Mouse (Mus musculus) liver, postnatal 0 days (tissue): ENCODE measurements around the gene Lamc1.

ENCODE experiments used
- CTCF ChIP-seq: sonication (generic); IDR thresholded peaks from 2 replicates; pipeline ENCODE4 v1.5.1; 2016; ENCODE audit warnings: antibody characterized with exemption, low read depth
- EP300 ChIP-seq: IDR thresholded peaks from 2 replicates; pipeline ENCODE4 v1.6.1; 2016; ENCODE audit warnings: antibody characterized with exemption, low read depth, mild to moderate bottlenecking

DNA sequence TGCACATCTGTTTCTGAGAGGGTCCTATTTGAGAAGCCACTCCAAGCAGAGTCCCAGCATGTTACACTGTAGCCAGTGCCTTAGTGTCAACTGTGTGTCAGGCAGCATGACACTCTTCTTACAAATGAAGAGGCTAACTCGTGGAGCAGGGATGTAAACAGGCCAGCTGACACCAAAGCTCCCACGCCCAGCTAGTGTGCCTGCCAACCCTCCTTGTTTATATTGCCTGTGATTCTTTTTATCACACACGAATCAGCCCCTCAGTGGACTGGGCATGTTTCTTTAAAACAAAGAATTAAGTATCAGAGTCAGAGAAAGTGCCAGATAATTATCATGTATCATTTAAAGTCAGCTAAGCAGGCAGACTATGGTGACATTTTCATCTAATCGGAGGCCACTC, 104.7 kb downstream of the Lamc1 start:
- TF ChIP-seq CTCF: no peak
- TF ChIP-seq EP300: no peak
